Mouse (Mus musculus) erythroblast, embryonic 14.5 days (primary cell): ENCODE measurements around the gene Wdr31.

Experiments
- GATA1 ChIP-seq: IDR thresholded peaks from 2 replicates; pipeline ENCODE4 v1.6.1; 2012; ENCODE audit warnings: low read length, inconsistent platforms, mixed read lengths
- TAL1 ChIP-seq: IDR thresholded peaks from 3 replicates; pipeline ENCODE4 v1.6.1; 2012; ENCODE audit warnings: low read length, inconsistent platforms, mixed read lengths

- TF ChIP-seq TAL1: no peak
- TF ChIP-seq GATA1: no peak
Observed at GRCm38 (mm10) chr4:62398956-62399355, 71.7 kb downstream of the Wdr31 start.
